Mouse (Mus musculus) liver (tissue): Measurements from ENCODE around the gene Crmp1.

Experiments used
- DNase-seq: peaks from one replicate; pipeline ENCODE4 v3.0.0-alpha.2; 2020; ENCODE audit warnings: mixed read lengths

The Crmp1 gene

GRCm38 (mm10) chr5:37312980-37313722, 71.4 kb downstream of the Crmp1 start:
- DNase-seq: no peak

GRCm38 (mm10) chr5:37318715-37319114, 77.0 kb downstream of the Crmp1 start:
- no peak for DNase-seq

- DNase-seq: no peak
Measured at GRCm38 (mm10) chr5:37320174-37320573, 78.4 kb downstream of the Crmp1 start.

DNA sequence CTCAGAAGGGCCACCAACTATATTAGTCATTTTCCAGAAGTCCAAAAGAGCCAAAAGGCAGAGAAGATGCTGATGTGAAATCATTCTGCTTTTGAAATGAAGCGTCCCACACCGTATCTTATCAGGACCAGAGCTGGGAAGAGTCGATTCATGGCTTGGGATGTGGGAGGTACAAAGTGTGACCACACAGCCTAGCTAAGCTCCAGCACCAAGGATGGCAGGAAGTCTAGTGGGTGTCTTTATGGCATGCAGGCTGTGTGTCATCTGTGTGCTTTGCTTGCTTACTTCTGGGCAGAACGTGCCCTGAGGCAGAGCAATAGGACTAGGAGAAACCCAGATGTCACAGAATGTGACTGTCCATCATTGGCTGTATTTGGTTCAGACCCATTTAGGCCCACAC, 79.0 kb downstream of the Crmp1 start:
- no peak for DNase-seq

DNA sequence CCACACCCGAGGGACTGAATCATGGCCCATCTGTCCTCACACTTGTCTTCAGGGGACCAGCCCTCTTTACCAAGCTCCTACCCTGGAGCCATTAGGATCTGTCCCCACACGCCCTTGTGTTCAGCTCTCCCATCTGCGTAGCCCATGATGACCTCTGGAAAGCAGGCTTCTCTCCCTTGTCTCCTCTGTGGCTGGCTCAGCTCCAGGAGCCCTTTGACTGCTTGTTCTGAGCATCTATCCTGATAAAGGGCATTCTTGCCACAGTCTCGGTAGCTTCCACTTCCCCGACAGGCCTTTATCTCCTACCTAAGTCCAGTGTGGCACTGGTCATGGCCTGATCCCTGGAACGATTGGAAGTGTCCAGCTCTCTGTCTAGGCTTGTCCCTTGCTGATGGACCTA, 84.9 kb downstream of the Crmp1 start:
- DNase-seq: no peak

DNA sequence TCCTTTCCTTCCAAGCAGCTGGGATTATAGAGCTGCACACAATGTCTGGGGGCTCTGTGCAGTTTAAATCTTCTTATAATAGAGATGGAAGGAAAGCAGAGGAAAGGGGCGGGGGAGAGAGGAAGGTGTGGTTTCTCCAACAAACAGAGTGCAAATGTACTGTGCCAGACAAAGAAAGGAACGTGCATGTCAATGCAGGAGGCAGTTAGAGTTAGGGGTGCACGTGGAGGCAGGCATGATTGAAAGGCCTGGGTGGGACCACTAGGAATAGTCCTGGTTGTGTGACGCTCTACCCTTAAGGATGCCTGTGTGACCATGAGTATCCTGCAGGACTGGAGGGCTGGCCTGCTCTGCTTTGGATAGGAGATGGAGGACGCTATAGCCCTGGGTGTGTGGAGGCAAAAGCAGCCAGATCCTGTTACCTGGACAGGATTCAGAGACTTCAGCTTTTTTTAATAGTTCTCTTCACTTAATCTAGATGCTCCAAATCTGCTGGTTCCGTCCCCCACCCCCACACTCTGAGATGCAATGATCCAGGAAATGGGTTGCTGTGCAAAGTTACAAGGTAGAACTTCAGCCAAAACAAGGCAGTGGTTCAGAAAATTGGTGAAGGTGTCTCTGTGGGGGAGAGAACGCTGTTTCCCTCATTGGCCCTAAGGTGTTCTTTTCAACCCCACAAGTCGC, 88.9 kb downstream of the Crmp1 start:
- no peak for DNase-seq

DNA sequence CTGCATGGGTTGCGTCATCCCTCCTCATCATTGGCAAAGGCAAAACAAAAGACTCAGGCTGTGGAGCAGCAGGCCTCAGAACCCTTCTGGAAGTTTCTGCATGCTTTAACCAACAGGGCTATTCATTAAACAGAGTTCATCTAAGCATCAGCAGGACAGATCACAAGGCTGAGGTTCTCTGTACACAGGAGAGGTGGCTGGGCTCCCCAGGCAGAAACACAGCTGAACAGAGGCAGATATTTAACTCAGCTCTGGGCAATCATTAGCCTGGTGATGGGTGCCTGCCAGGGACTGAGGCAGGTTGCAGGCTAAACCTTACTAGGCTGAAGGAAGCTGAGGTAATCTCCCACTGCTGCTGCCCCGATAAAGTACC, 89.4 kb downstream of the Crmp1 start:
- no peak for DNase-seq

DNA sequence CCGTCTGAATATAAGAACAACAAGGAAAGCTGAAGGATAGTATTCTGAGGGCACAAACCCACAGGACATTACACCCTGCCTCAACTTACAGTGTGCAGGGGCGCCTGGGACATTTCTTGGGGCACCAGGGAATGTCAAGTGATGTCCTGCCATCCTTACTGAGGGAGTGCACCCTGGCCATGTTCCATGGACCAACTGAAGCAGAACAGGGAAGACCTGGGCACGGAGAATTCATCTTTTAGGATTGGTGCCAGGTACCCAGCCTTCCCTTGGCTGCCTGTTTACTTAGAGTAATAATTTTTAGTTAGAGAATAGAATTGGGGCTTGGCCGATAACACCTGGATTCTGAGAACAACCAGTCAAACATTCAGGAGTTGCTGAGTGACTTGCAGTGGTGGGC, 90.3 kb downstream of the Crmp1 start:
- no peak for DNase-seq

- DNase-seq: no peak
Measured at GRCm38 (mm10) chr5:37335061-37335460, 93.3 kb downstream of the Crmp1 start.

DNA sequence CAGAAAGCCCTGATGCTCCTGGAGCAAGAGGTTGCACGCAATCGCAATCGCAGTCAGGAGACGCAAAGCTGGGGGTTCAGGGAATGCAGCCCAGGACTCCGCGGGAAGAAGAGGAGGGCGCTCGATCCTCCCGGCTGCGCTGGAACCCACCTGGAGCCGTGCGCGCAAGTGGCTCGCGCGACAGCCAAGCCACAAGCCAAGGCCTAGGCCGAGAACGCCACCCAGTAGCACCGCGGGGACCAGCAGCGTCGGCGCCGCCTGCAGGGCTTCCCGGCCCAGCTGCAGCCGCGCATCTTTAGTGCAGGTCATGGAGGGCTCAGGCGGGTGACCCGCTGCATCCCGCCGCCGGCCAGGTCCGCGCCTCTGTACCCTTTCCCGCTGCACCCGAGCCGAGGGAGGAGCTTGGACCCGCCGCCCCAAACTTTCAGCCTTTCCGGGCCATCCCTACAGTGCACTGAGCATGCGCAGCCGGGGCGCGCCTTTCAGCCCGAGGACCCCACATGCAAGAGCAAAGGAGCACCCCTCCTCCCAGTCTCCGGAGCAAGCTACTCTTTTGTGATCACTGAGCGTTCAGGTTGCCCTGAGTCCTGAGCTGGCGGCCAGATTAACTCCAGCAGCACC, 94.9 kb downstream of the Crmp1 start, which contains the start of gene Evc:
TSS of gene Evc (minus strand) at position 410 of the 621 bp plus-strand sequence.
- DNase-seq: peak; percentile 71

GRCm38 (mm10) chr5:37337696-37338095, 96.0 kb downstream of the Crmp1 start:
- DNase-seq: no peak

GRCm38 (mm10) chr5:37338288-37338687, 96.5 kb downstream of the Crmp1 start, which contains the start of gene Evc2:
Gene Evc2 (plus strand): TSS chr5:37338499.
- peak; percentile 69 for DNase-seq
